Mouse (Mus musculus): ENCODE data around the gene Nrarp.

The Nrarp gene

GRCm38 (mm10) chr2:25229582-25229981 is 49.0 kb downstream of the Nrarp start:
- DNase-seq, result no peak

DNA sequence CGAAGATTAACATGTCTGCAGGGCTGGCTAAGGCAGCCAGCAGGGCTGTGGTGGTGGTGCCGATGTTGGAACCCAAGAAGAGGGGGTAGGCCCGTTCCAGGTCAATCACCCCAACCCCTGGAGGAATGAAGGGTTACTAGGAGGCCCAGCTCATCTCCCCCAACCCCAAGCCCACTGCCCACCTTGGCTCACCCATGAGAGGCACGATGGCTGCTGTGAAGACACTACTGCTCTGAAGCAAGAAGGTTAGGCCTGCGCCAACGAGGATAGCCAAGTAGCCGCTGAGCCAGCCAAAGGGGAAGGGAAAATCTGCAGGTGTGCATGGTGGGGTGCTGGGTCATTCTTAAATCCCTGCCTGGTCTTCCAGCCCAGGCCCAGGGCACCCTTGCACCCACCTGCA is 50.0 kb downstream of the Nrarp start:
- DNase-seq, result no peak

- no peak for DNase-seq
Observed at GRCm38 (mm10) chr2:25231038-25231437, 50.5 kb downstream of the Nrarp start.

Data from cerebellum, adult 8-10 months (tissue).